Mouse (Mus musculus): Measurements from ENCODE around the gene Dpp6. TPM values are rescaled to one million over a fixed set of nuclear protein-coding genes. Genes with fewer than 3 reads are reported as not detected.
A peak's percentile ranks its signal among the peaks of the same experiment; 100 is the strongest.
"Not testable (repeated sequence)": the region's sequence is repeated elsewhere in the genome, so short reads cannot be mapped to it uniquely, and the experiment has no call there.

Dpp6 gene
- total RNA-seq, 2 experiments from 2014 or later: 5.0 to 7.1 TPM

GRCm38 (mm10) chr5:27398371-27398770 is 581.4 kb downstream of the Dpp6 start:
- no peak for DNase-seq

GRCm38 (mm10) chr5:27399111-27399510 is 582.1 kb downstream of the Dpp6 start:
- DNase-seq: no peak

DNA sequence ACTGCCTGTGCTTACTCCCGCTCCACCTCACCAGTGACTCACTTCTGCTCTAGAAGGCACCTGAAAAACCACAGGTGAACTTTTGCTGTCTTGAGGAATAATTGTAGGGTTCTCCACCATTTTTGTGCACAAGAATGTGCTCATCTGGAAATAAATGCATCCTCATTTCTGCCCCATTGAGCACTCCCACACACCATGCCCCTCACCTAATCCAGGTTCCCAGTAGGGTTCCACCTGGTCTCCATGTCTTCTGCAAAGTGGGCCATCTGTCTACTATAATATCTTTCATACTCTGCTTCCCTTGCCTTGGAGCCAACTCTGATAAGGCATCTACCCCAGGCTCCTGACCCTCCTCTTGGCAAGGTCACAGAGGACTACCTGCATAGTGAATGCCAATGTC is 585.6 kb downstream of the Dpp6 start:
- DNase-seq: no peak

DNA sequence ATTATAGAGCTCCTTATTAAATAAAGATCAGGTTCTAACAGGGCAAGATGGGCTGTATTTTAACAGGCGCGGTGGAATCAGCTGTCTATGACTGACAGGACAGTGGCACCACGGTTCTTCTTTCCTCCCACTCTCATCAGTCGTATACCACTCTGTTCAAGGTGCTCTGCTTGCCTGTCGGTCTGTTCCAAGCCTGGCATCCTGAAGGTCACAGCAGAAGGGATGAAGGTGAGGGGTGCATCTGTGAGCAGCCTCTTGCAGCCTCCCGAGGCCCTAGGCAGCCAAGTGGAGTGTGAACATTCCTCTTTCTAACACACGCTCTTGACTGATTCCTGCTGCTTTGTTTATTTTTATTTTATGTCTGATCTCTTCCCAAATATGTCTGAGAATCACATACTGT is 591.9 kb downstream of the Dpp6 start:
- DNase-seq: no peak

DNA sequence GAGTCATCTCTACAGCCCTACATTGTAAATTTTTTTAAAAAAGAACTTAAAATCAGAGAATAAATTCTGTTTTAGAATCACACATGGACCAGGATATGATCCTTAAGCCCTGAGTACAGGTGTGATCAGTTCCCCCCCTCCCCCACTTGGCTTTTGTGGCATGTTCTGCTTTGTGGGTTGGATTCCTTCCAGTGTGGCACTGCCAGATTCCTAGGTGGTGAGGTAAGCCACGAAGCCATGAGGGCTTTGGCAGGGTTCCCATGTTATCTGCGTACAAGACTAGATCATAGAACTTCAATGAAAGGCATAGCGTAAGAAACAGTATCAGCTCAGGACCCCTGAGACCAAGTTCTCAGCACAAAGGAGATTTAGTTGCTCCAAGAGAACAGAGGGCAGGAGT is 596.0 kb downstream of the Dpp6 start:
- peak; percentile 69 for DNase-seq

GRCm38 (mm10) chr5:27415518-27415917 is 598.5 kb downstream of the Dpp6 start:
- no peak for DNase-seq

DNA sequence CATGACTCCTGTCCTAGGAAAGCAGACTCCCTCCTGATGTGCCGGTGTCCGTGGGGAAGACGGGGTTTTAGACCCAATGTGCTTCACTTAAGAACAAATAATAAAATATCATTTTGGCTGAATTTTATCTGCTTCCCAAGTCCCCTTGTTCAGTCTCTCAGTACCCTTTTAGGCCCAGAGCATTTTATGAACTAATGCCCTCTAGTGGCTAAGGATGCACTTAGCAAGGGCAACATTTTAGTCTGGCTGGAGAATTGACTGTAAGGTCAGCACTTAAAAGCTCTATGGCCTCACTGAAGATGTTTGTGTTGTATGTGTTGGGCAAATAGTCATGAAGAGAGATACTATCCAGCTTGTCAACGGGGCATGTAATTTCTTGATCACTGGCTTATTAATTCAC is 599.6 kb downstream of the Dpp6 start:
- DNase-seq: peak; percentile 28

DNA sequence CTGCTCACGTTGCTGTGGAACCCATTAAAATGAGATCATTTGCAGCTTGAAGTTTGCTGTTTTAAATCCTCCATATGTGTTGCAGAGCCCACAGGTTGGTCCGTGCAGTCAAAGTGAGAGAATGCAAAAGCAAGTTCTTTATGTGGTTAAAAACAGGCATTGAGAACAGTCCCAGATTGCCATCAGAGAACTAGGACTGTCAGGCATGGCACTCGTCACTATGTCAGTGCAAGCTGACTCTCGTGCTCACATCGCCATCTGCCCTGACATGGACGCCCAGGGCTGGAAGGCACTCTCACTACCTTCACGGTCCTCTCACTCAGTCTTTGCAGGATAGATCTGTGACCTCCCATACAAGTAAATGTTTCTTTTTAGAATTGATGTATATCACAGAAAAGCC is 600.4 kb downstream of the Dpp6 start:
- no peak for DNase-seq

DNA sequence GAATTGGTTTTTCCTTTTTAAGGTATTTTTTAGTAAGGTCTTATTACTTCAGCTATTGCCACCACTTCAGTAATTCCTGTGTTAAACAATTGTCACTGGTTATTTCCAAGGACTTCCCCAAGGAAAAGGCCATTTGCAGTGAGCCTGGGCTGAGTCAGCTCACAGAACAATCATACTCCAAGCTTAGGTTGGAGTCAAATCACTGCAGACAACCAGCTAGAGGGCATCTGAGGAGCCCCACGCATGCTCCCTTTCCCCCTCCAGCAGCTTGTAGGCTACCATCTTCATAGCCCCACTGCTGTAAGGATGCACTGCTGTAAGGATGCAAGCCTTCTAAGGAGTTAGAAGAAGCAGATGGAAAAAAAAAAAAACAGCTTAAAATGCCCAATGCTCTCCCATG is 601.9 kb downstream of the Dpp6 start:
- peak; percentile 14 for DNase-seq

- DNase-seq: no peak
Observed at GRCm38 (mm10) chr5:27421090-27421635, 604.2 kb downstream of the Dpp6 start.

GRCm38 (mm10) chr5:27423766-27424165 is 606.8 kb downstream of the Dpp6 start:
- DNase-seq: no peak

GRCm38 (mm10) chr5:27424484-27425080 is 607.6 kb downstream of the Dpp6 start:
- DNase-seq: no peak

DNA sequence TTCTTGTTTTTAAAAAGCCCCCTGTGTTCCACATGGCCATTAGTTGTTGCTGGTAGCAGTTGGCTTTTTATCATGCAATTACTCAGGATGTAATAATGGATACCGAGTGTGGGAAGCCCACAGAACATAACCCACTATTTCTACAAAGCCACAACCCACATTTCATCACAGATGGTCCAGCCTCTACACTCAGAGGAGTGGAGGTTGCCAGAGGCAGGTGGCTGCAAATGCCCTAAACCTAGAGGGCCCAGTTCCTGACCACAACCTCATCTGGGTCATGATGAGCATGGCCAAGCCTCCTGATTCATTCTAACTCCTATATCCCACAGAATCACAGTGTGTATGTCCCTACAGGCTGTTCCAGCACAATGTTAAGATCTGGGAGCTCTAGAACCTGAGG is 609.2 kb downstream of the Dpp6 start:
- no peak for DNase-seq

DNA sequence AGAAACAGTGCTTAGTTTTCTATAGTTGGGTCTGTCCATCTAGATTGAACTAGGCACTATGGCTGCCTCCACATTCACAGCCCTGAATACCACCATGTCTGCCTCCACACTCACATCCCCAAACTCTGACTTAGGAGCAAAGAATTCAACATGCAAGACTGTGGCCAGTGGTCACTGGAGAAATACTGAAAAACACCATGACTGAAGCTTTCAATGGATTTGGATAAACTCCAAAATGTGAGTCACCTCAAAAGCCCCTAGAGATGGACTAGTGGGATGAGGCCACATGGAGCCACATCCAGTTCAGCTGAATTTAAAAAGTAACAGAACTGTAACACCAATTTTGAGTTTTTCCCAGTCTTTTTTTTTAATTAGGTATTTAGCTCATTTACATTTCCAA is 616.6 kb downstream of the Dpp6 start:
- no peak for DNase-seq

- no peak for DNase-seq
Observed at GRCm38 (mm10) chr5:27453201-27453845, 636.3 kb downstream of the Dpp6 start.

DNA sequence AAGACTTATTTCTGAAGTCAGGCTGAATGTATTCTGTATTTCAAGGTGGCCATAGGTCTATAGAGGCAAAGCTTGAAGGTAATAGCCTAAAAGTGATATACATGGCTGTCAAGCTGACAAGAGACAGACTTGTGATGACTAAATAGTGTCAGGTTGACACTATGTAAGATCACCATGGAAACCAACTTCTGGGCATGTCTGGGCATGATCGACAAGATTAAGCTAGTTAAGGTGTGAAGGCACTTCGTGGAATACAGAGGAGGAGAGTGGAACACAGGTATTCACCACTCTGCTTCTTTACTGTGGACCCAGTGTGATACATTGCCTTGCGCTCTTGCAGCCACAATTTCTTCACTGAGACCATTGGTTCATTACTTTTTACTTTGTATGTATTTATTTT is 637.4 kb downstream of the Dpp6 start:
- DNase-seq: no peak

- no peak for DNase-seq
Observed at GRCm38 (mm10) chr5:27456981-27457380, 640.0 kb downstream of the Dpp6 start.

DNA sequence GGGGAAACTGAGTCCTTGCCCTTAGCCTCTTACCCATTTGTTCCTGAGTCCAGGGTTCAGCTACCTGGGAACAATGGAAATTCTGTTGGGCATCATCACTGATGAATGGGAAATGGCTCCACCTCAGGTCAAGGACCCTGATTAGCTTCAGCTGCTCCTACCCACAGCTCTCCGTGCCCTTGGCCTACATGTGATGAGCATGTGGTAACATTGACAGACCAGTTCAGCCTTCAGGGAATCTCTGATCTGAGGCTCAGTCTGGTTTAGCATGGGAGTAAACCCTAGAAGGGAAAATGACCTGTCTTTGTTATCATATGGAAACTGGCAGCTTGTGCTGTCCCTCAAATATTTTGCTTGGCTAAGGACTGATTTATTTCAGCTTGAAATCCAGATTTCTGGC is 640.7 kb downstream of the Dpp6 start:
- peak; percentile 9 for DNase-seq

GRCm38 (mm10) chr5:27474964-27475465 is 658.0 kb downstream of the Dpp6 start:
- no peak for DNase-seq

DNA sequence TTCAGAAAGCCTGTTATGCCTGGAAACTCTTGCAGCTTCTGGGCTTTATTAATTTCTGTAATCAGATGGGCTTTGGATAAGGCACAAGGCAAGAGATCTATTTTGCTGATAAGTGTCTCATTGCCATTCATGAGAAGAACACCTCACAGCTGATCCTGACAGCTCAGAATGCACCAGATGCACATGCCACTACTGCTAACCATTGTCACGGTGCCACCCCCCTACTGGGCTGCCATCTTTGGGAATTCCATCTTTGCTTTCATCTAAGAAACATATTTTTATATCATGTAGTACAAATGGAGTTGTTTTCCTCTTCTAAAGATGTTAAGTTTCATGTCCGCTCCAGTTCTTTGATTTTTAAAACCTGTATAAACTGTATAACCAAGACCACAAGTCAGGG is 664.7 kb downstream of the Dpp6 start:
- no peak for DNase-seq

DNA sequence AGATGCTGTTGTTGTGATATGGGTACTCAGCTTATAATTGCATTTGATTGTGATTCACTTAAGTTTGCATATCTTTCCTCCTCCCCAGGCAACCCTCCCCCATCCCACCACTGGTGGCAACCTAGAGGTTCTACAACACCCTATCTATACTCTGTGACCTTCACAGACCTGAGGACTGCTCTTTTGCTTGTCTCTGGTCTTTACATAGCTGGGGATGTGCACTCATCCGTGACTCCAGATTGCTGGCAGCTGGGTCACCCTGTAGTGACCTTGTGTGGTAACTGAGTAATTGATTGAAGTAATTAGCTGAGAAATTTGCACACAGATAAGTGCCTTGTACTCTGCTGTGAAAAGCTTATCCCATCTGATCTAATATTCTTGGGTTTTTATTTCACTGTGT is 669.1 kb downstream of the Dpp6 start:
- DNase-seq: no peak

DNA sequence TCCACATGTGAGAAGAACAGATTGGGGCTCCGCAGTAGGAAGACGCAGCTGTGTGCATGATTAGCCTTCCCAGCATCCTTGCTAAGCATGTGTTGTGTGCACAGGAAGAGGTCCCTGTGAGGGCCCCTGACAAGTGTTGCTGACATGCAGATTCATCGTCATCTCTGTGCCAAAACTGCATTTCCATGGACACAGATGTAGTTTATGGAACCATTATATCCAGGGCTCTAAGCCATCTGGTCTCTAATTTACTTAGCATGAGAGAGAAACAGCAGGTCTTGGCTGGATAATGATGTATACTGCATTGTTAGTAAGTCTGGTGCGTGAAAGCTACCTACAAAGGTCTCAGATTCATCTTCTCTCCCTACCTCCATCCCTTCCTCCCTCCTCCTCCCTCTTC is 673.9 kb downstream of the Dpp6 start:
- no peak for DNase-seq

- DNase-seq: not testable (repeated sequence)
Observed at GRCm38 (mm10) chr5:27501338-27501737, 684.3 kb downstream of the Dpp6 start, which contains the start of gene Speer4b. Gene Speer4b (minus strand): TSS chr5:27501438.

GRCm38 (mm10) chr5:27518716-27519115 is 701.7 kb downstream of the Dpp6 start:
- DNase-seq: no peak

All from adrenal gland, postnatal 10 days (tissue).